Mouse (Mus musculus): ENCODE data around the gene Zfp473. TPM values are rescaled to one million over a fixed set of nuclear protein-coding genes. Genes with fewer than 3 reads are reported as not detected.

The Zfp473 gene
- total RNA-seq (2023) = under 1 TPM; 0.93 to 0.98 TPM

DNA sequence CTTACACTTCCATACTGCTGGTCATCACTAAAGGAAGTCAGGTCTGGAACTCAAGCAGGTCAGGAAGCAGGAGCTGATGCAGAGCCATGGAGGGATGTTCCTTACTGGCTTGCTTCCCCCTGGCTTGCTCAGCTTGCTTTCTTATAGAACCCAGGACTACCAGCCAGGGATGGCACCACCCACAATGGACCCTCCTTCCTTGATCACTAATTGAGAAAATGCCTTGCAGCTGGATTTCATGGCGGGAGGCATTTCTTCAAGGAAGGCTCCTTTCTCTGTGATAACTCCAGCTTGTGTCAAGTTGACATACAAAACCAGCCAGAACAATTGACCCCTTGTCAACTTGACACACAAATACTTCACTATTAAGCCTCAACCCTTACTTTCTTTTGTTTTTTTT, at the start of gene Zfp473:
Gene Zfp473, minus strand, starts transcription at position 101 of the 400 bp plus-strand sequence.

DNA sequence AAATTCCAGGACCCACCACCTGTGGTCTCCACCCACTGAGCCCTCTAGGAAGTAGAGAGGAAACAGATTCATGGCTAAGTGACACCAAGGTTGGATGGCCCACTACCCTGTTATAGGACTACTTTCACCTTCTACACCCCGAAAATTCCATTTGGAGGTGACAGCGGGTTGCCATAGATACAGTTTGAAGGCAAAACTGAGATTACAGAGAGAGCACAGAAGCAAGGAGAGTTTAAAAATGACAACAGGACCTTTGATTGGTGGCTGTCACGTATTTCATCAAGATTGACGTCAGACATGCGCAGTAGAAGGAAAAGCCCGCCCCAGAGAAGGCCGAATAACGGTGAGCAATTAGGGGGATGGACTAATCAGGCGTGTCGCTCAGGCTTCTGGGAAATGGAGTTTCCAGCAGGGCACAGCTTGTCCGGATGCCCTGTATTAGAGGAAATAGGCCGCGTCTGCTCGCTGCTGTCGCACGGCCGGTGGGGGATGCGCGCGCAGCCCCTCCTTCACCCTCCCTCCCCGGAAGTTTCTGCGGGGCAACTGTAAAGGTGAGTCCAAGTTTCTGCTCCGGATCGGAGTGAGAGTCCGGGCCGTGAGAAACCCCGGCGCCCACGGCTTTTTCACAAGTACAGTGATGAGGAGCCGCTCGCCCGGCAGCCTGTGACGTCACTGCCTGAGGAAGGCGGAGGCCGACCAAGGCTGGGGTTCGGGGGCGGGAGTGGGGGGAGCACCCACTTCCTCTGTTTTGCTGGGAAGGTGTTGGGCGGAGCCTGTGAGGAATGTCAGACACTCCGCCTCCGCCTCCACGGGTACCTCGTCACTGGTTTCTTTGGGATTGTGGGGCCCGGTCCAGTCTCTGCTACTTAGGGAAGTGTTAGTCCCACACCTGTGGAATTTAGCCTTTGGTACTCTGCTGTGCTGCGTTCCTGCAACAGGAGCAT, 2.5 kb downstream of the Zfp473 start, which contains the start of gene Vrk3:
Gene Vrk3, plus strand, starts transcription at position 313 of the 944 bp plus-strand sequence.

DNA sequence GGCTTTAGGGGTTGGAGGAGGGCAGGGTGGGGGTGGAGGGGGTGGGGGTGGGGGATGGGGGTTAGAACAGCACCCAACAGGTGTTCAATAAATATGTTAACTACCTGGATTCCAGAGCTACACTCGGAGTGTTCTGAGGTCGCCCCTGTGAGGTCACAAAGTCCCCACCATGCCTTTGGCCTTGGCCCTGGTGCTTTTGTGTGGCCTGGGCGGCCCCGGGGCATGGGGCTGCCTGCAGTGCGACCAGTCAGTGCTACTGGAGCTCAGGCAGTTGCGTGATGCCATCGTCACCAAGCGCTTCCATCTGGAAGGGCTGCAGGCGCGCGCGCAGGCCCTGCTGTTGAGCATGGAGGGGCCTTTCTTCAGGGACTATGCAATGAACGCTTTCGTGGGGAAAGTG, 42.3 kb downstream of the Zfp473 start, which contains the start of gene Izumo2:
Gene Izumo2, plus strand, starts transcription at position 169 of the 400 bp plus-strand sequence.

Other genes starting within 250 kb of the Zfp473 start
- not detected for gene Mybpc2, start 226.4 kb downstream of the Zfp473 start, total RNA-seq (2023)
- 1 to 10 TPM in 1 of 2 experiments, under 1 TPM in 1; 0.86 to 4.0 TPM for gene Spib, start 219.0 kb downstream of the Zfp473 start, total RNA-seq (2023)
- 10 to 100 TPM; 45.0 to 65.0 TPM for gene Pold1, start 202.2 kb downstream of the Zfp473 start, total RNA-seq (2023)
- 100 to 1,000 TPM; 285 to 303 TPM for gene Nr1h2, start 197.1 kb downstream of the Zfp473 start, total RNA-seq (2023)
- gene Napsa, start 178.7 kb downstream of the Zfp473 start, total RNA-seq (2023) = 1 to 10 TPM; 1.6 to 5.3 TPM
- under 1 TPM; 0.24 to 0.47 TPM for gene Kcnc3, start 160.4 kb downstream of the Zfp473 start, total RNA-seq (2023)
- gene Myh14, start 80.2 kb downstream of the Zfp473 start, total RNA-seq (2023) = under 1 TPM in 1 of 2 experiments, not detected in 1; 0.18 TPM
- not detected for gene Izumo2, start 42.3 kb downstream of the Zfp473 start, total RNA-seq (2023)
- 10 to 100 TPM; 99.4 to 99.8 TPM for gene Vrk3, start 2.6 kb downstream of the Zfp473 start, total RNA-seq (2023)
- 10 to 100 TPM; 42.6 to 50.5 TPM for gene Nup62, start 65.0 kb upstream of the Zfp473 start, total RNA-seq (2023)
- 1 to 10 TPM; 1.4 to 1.9 TPM for gene Il4i1, start 65.3 kb upstream of the Zfp473 start, total RNA-seq (2023)
- 1 to 10 TPM; 4.9 to 5.0 TPM for gene Atf5, start 65.6 kb upstream of the Zfp473 start, total RNA-seq (2023)
- 10 to 100 TPM; 37.4 to 39.4 TPM for gene Akt1s1, start 97.9 kb upstream of the Zfp473 start, total RNA-seq (2023)
- 100 to 1,000 TPM in 1 of 2 experiments, 10 to 100 TPM in 1; 89.9 to 108 TPM for gene Tbc1d17, start 98.0 kb upstream of the Zfp473 start, total RNA-seq (2023)
- 10 to 100 TPM; 54.4 to 59.2 TPM for gene Pnkp, start 106.1 kb upstream of the Zfp473 start, total RNA-seq (2023)
- gene Ptov1, start 118.7 kb upstream of the Zfp473 start, total RNA-seq (2023) = 10 to 100 TPM; 24.2 to 25.2 TPM
- gene Med25, start 141.7 kb upstream of the Zfp473 start, total RNA-seq (2023) = 10 to 100 TPM; 67.2 to 73.6 TPM
- 10 to 100 TPM; 23.6 to 24.2 TPM for gene Fuz, start 145.0 kb upstream of the Zfp473 start, total RNA-seq (2023)
- 10 to 100 TPM; 80.0 to 86.8 TPM for gene Ap2a1, start 178.4 kb upstream of the Zfp473 start, total RNA-seq (2023)
- gene Tsks, start 192.2 kb upstream of the Zfp473 start, total RNA-seq (2023) = not detected
- under 1 TPM; 0.61 to 0.80 TPM for gene Cpt1c, start 223.8 kb upstream of the Zfp473 start, total RNA-seq (2023)
- 100 to 1,000 TPM; 143 to 165 TPM for gene Prmt1, start 235.5 kb upstream of the Zfp473 start, total RNA-seq (2023)
- gene Irf3, start 246.6 kb upstream of the Zfp473 start, total RNA-seq (2023) = 100 to 1,000 TPM; 138 to 172 TPM
- 10 to 100 TPM; 18.5 to 30.8 TPM for gene Bcl2l12, start 247.7 kb upstream of the Zfp473 start, total RNA-seq (2023)

Data from T-cell, adult 66 days (primary cell).